Mouse (Mus musculus) liver (tissue): ENCODE data around the gene Gm21852.
"Not testable (repeated sequence)": the region's sequence is repeated elsewhere in the genome, so short reads cannot be mapped to it uniquely, and the experiment has no call there.

ENCODE experiments used
- DNase-seq: peaks from one replicate; pipeline ENCODE4 v3.0.0-alpha.2; 2020; ENCODE audit warnings: mixed read lengths

Gm21852 gene

GRCm38 (mm10) chrY:40651896-40652295 lies at the start of gene Gm21852:
Gene Gm21852, minus strand, starts transcription at chrY:40651996.
- not testable (repeated sequence) for DNase-seq
